Mouse (Mus musculus): ENCODE data around the gene C1qtnf2. TPM values are rescaled to one million over a fixed set of nuclear protein-coding genes. Genes with fewer than 3 reads are reported as not detected.

The C1qtnf2 gene
- total RNA-seq (2021) = 1 to 10 TPM; 1.2 to 1.6 TPM

- no peak for DNase-seq
Measured at GRCm38 (mm10) chr11:43474225-43474774, at the start of gene C1qtnf2. TSS of gene C1qtnf2 (plus strand) at chr11:43474276.

DNA sequence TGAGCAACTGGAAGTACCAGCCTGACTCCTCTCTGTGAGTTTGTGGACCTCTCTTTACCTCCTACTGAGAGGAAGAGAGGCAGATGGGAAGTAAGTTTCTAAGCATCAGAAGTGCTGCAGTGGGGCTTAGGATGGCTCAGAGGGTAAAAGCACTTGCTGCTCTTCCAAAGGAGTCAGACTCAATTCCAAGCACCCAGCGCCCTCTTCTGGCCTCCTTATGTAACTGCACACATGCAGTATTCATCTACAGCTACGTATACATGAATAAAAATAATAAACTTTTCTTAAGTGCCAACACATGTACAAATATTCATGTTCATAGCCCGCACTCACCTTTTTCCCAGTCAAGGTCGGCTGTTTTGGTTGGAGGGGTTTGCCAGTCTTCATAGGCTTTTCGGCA, 49.7 kb upstream of the C1qtnf2 start:
- DNase-seq = no peak

- no peak for DNase-seq
Measured at GRCm38 (mm10) chr11:43425166-43425709, 48.8 kb upstream of the C1qtnf2 start.

- DNase-seq = peak; percentile 64 to 66
Measured at GRCm38 (mm10) chr11:43425824-43426413, 48.2 kb upstream of the C1qtnf2 start, which contains the start of gene Pttg1. TSS of gene Pttg1 (minus strand) at chr11:43426251.

DNA sequence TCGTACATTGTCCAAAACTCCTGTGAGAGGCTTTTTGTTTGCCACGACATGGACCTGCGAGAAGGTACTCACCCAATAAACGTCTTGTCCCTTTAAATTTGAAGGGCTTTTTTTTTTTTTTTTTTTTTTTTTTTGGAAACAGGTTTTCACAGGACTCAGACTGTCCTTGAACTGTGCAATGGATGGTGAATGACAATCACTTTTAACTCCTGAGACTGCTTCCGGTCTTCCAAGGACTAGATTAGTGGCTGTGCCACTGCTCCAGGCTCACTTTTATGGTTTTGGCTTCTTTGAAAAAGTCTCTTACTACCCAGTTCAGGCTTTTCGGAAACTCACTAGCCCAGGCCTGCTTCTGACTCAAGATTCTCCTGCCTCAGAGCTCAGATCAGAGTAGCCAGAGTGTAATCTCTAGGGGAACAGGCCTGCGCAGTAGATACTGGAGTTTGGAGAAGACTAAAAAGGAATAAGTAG, 47.6 kb upstream of the C1qtnf2 start:
- no peak for DNase-seq

DNA sequence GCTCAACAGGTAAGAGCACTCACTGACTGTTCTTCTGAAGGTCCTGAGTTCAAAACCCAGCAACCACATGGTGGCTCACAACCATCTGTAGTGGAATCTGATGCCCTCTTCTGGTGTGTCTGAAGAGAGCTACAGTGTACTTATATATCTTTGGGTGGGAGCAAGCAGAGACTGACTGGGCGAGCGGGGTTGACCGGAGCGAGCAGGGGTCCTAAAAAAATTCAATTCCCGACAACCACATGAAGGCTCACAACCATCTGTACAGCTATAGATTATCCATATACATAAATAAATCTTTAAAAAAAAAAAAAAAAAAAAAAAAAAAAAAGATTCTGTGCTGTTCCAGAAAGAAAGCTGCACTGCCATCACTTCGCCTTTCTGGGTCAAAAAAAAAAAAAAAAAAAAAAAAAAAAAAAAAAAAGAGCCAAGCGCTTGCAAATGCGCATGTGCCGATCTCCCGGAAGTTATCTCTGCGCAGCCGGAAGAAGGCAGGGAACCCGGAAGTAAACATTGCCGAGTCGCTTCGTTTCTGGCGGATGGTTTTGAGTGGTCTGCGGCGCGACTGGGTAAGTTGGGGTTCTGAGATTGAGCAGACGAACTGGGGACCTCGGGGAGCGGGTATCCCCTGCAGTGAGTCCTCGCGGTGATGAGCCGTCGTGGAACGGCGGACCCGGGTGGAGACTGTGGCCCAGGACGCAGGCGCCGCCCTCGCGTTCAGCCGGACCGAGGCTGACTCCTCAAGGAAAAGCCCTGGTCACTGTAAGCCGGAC, 40.6 kb upstream of the C1qtnf2 start, which contains the start of gene Slu7:
Gene Slu7 (plus strand): TSS at position 491 of the 770 bp plus-strand sequence.
- peak; percentile 48 to 61 for DNase-seq

- DNase-seq = no peak
Measured at GRCm38 (mm10) chr11:43434024-43434407, 40.1 kb upstream of the C1qtnf2 start.

GRCm38 (mm10) chr11:43441121-43441520, 33.0 kb upstream of the C1qtnf2 start:
- no peak for DNase-seq

DNA sequence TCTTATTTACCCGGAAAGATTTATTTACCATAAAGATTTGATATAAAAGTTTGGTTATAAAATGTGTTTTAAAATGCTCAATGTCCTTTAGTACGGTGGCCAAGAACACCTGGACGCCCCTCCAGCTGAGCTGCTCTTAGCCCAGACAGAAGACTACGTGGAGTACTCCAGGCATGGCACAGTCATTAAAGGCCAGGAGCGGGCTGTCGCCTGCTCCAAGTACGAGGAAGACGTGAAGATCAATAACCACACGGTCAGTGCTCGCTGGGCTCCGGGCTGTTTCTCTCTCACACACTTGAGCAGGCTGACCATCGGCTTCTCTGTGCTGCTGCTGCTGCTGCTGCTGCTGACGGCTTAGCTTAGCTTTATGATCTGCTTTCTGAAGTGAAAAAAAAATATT, 30.9 kb upstream of the C1qtnf2 start:
- DNase-seq = no peak

DNA sequence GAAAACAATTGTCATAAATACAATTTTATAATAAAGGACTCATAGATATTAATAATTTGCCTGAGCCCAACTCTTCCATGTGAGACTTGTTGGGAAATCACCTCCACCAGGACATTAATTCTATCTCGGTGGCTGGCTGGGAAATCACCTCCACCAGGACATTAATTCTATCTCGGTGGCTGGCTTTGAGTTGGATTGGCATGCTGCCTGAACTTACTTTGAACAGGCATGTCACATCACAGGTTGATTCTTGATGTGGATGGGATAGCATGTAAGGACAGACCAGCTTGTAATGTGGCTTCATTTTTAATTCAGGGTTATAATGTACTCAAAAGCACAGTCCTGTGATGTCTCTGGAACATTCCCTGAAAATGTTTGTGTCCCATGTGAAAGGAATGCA, 24.2 kb upstream of the C1qtnf2 start:
- DNase-seq = no peak

DNA sequence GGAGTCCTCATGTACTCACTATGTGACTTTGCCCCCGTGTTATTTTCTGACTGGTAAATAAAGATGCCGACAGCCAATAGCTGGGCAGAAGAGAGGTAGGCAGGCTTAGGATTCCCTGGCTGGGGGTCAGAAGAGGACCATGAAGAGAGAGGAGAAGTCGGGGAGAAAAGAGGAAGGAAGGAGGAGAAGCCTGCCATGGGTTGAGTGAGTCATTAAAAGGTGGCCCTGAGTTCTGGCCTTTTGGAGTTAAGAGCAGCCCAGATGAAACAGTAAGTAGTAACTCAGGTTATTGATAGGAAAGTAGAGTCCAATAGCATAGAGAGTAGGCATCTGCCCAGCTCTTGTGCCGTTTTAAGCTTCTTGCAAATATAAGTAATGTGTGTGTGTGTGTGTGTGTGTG, 22.8 kb upstream of the C1qtnf2 start:
- DNase-seq = no peak

GRCm38 (mm10) chr11:43452266-43452665, 21.8 kb upstream of the C1qtnf2 start:
- DNase-seq = no peak

DNA sequence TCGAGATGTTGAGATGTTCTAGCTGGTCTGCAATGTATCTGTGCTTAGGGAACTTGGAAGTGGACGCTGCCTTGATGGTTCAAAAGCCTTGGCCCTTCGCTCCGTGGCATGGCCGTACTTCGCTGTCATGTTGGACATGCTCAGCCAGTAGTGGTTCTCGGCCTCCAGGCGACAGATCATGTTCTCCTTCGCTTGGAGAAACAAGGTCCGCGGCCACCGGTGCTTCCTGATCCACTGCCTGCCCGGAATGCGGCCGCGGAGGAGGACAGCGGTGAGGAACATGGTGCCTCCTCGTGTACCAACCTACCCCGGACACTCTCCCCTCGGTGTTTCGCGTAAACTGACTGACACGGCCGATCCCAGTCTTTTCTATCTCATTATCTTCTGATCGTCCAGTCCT, 10.9 kb upstream of the C1qtnf2 start:
- DNase-seq = no peak

- DNase-seq = no peak
Measured at GRCm38 (mm10) chr11:43470118-43470517, 4.0 kb upstream of the C1qtnf2 start.

- no peak for DNase-seq
Measured at GRCm38 (mm10) chr11:43470881-43471820, 2.9 kb upstream of the C1qtnf2 start.

- DNase-seq = no peak
Measured at GRCm38 (mm10) chr11:43473115-43473514, 961 bp upstream of the C1qtnf2 start.

DNA sequence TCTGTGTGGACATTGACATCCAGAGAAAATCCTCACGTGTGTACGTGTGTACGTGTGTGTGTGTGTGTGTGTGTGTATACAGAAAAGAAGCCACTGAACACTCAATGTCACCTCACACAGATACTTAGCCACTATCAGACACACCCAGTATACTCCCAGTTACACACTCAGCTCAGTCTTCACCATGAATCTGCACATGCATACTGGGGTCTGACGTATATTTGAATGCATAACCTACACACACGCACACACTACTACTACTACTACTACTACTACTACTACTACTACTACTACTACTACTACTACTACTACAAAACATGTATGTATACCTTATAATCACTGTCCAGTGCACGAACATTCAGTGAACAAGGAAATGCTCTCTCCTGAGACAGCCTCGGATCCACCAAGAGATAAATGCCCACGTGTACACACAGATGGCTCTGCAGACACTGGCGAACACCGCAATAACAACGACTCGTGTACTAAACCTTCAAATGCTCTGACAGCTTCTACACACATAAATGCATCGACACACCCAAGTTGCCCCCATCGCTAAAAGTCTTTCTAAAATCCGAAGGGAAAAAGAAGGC, 346 bp upstream of the C1qtnf2 start:
- no peak for DNase-seq

DNA sequence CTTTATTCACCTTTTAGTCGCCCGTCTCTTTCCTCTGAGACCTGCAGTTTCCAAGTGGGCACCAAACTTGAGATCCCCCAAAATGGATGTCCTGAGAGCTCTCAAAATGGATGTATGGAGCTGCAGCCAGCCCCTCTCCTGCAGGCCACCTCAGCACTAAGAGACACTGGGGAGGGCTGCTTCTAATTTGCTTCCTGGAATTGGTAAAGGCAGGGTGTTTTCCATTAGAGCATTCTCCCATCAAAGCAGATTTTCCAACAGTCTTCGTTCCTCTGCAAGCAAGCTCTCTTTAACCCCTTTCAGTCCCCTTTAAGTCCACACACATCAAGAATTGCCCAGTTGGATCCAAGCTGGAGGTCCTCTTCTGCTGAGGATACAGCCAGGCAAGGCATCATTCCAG, 5.3 kb downstream of the C1qtnf2 start:
- no peak for DNase-seq

DNA sequence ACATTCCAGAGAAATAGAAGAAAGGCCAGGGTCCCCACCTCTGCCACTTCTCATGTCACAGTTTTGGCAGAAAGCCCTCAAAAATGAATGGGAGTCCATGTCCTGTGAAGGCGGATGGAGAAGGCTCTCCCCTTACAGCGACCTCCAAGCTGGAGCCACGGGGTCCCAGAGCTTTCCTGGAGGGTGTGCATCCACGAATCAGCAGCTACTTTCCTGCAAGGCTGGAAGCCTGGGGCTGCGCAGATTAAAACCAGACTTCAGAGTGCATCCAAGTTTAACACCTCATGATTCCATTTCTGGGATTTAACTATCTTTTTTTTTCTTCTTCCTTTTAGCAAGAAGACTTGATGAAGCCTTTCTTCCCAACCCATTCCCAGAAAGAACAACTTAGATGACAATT, 6.5 kb downstream of the C1qtnf2 start:
- DNase-seq = no peak

- no peak for DNase-seq
Measured at GRCm38 (mm10) chr11:43481672-43482522, 7.8 kb downstream of the C1qtnf2 start.

All from layer of hippocampus, postnatal 36 days (tissue).